Mouse (Mus musculus) CD4-positive, CD25-positive, alpha-beta regulatory T cell, adult 4 months (primary cell): ENCODE results near the gene Efna2. TPM values are rescaled to one million over a fixed set of nuclear protein-coding genes. Genes with fewer than 3 reads are reported as not detected.

Experiments used
- ATAC-seq: one replicate; pipeline ENCODE4 v1.8.0; 2017
- polyA plus RNA-seq, 2 experiments: library from polyadenylated mRNA; unstranded; fragments of 100-300 nt; shearing (Covaris generic); gene quantifications; one replicate each; pipeline ENCODE4 v1.2.1; 2017

The Efna2 gene
- polyA plus RNA-seq, 2 experiments from 2014 or later: 0.28 TPM; not detected in 1

GRCm38 (mm10) chr10:80142530-80142925 lies 36.8 kb upstream of the Efna2 start:
- no peak for ATAC-seq

- no peak for ATAC-seq
Observed at GRCm38 (mm10) chr10:80143664-80144063, 35.6 kb upstream of the Efna2 start.

GRCm38 (mm10) chr10:80144159-80144558 lies 35.1 kb upstream of the Efna2 start:
- no peak for ATAC-seq

GRCm38 (mm10) chr10:80144864-80145838 lies 34.1 kb upstream of the Efna2 start:
- no peak for ATAC-seq

GRCm38 (mm10) chr10:80145896-80146295 lies 33.4 kb upstream of the Efna2 start:
- no peak for ATAC-seq

- ATAC-seq: no peak
Observed at GRCm38 (mm10) chr10:80146568-80147011, 32.7 kb upstream of the Efna2 start.

- no peak for ATAC-seq
Observed at GRCm38 (mm10) chr10:80147146-80147718, 32.0 kb upstream of the Efna2 start.

GRCm38 (mm10) chr10:80147719-80148601 lies 31.3 kb upstream of the Efna2 start, which contains the start of gene Midn:
TSS of gene Midn (plus strand) at chr10:80148272.
- no peak for ATAC-seq

GRCm38 (mm10) chr10:80148610-80149290 lies 30.5 kb upstream of the Efna2 start:
- peak; percentile 37 for ATAC-seq

- ATAC-seq: peak; percentile 83
Observed at GRCm38 (mm10) chr10:80149291-80150225, 29.7 kb upstream of the Efna2 start.

GRCm38 (mm10) chr10:80150226-80151210 lies 28.8 kb upstream of the Efna2 start:
- peak; percentile 7 for ATAC-seq

GRCm38 (mm10) chr10:80151211-80152034 lies 27.9 kb upstream of the Efna2 start:
- ATAC-seq: no peak

GRCm38 (mm10) chr10:80152071-80152872 lies 27.0 kb upstream of the Efna2 start:
- ATAC-seq: no peak

GRCm38 (mm10) chr10:80152873-80153260 lies 26.4 kb upstream of the Efna2 start:
- no peak for ATAC-seq

GRCm38 (mm10) chr10:80153713-80154112 lies 25.6 kb upstream of the Efna2 start:
- ATAC-seq: no peak

GRCm38 (mm10) chr10:80154384-80154783 lies 24.9 kb upstream of the Efna2 start:
- ATAC-seq: no peak

- ATAC-seq: no peak
Observed at GRCm38 (mm10) chr10:80155277-80155676, 24.0 kb upstream of the Efna2 start.
